Mouse (Mus musculus) CH12.LX (cell line): ENCODE data around the gene Olfml1. TPM values are rescaled to one million over a fixed set of nuclear protein-coding genes. Genes with fewer than 3 reads are reported as not detected.

ENCODE experiments used
- DNase-seq: peaks from one replicate; pipeline ENCODE4 v3.0.0-alpha.2; 2013; ENCODE audit errors: extremely low read depth
- H3K27ac ChIP-seq: 2 replicates; pipeline ENCODE4 v1.5.1; 2012; ENCODE audit warnings: low read depth, mild to moderate bottlenecking, control low read depth, moderate library complexity; ENCODE audit not compliant: insufficient read depth
- H3K27me3 ChIP-seq: replicated peaks from 2 replicates; pipeline ENCODE3; 2012; ENCODE audit warnings: inconsistent platforms
- H3K36me3 ChIP-seq, 2 experiments: replicated peaks in 1 of 2; 2 replicates each; pipeline versions ENCODE3 to v1.6.1; 2012; ENCODE audit warnings: inconsistent platforms in 1 of 2, low read length in 1 of 2, mild to moderate bottlenecking in 1 of 2, mixed read lengths in 1 of 2, moderate library complexity in 1 of 2; ENCODE audit not compliant: control insufficient read depth in 1 of 2, insufficient read depth in 1 of 2
- H3K4me1 ChIP-seq, 2 experiments: 2 replicates each; pipeline ENCODE4 v1.6.1; 2012; ENCODE audit warnings: inconsistent platforms in 1 of 2, moderate library complexity in 1 of 2; ENCODE audit not compliant: insufficient read depth in 2 of 2, control insufficient read depth in 1 of 2
- H3K4me2 ChIP-seq: 2 replicates; pipeline ENCODE4 v1.6.1; 2012; ENCODE audit warnings: low read depth, mild to moderate bottlenecking, control low read depth; ENCODE audit not compliant: poor library complexity, insufficient read depth, severe bottlenecking
- H3K4me3 ChIP-seq, 3 experiments: fragments of 150-350 bp in 1 of 3; sonication (generic) in 1 of 3; replicated peaks in 1 of 3; 2 replicates each; pipeline versions ENCODE3 to v1.5.1; 2011 to 2012; ENCODE audit warnings: low read depth in 2 of 3, low read length in 2 of 3, mild to moderate bottlenecking in 2 of 3, moderate library complexity in 2 of 3, control low read depth in 1 of 3, improper control_type of control experiment in 1 of 3, inconsistent platforms in 1 of 3, mixed read lengths in 1 of 3; ENCODE audit not compliant: poor library complexity in 1 of 3
- H3K79me2 ChIP-seq: replicated peaks from 2 replicates; pipeline ENCODE4 v1.6.1; 2012; ENCODE audit warnings: mild to moderate bottlenecking, moderate library complexity; ENCODE audit not compliant: control insufficient read depth, poor library complexity, insufficient read depth, severe bottlenecking; ENCODE audit errors: extremely low read depth
- H3K9ac ChIP-seq: 2 replicates; pipeline ENCODE4 v1.6.1; 2012; ENCODE audit warnings: low read depth, mild to moderate bottlenecking, control low read depth, moderate library complexity; ENCODE audit not compliant: insufficient read depth
- H3K9me3 ChIP-seq: replicated peaks from 2 replicates; pipeline ENCODE3; 2012; ENCODE audit warnings: low read length, inconsistent platforms, mixed read lengths
- E2F4 ChIP-seq: IDR thresholded peaks from 2 replicates; pipeline ENCODE4 v1.6.1; 2011; ENCODE audit warnings: low read depth, low read length, improper control_type of control experiment; ENCODE audit not compliant: insufficient replicate concordance
- ETS1 ChIP-seq: conservative IDR thresholded peaks from 2 replicates; pipeline ENCODE4 v1.6.1; 2012; ENCODE audit warnings: low read depth, mild to moderate bottlenecking, inconsistent platforms, low read length, improper control_type of control experiment, moderate library complexity
- GABPA ChIP-seq: IDR thresholded peaks from 2 replicates; pipeline ENCODE4 v1.6.1; 2012; ENCODE audit warnings: low read depth, low read length, improper control_type of control experiment, inconsistent platforms; ENCODE audit not compliant: insufficient replicate concordance
- HCFC1 ChIP-seq: IDR thresholded peaks from 2 replicates; pipeline ENCODE4 v1.6.1; 2012; ENCODE audit warnings: low read depth, mild to moderate bottlenecking, inconsistent platforms, low read length, improper control_type of control experiment
- JUN ChIP-seq: IDR thresholded peaks from 2 replicates; pipeline ENCODE4 v1.6.1; 2011; ENCODE audit warnings: low read depth, mild to moderate bottlenecking, low read length, improper control_type of control experiment, moderate library complexity; ENCODE audit not compliant: insufficient read depth
- JUND ChIP-seq: conservative IDR thresholded peaks from 2 replicates; pipeline ENCODE4 v1.6.1; 2011; ENCODE audit warnings: low read depth, low read length, improper control_type of control experiment
- KAT2A ChIP-seq: IDR thresholded peaks from 2 replicates; pipeline ENCODE4 v1.6.1; 2012; ENCODE audit warnings: low read length, improper control_type of control experiment, inconsistent platforms; ENCODE audit not compliant: insufficient replicate concordance
- MAX ChIP-seq: IDR thresholded peaks from 2 replicates; pipeline ENCODE4 v1.6.1; 2011; ENCODE audit warnings: low read length, improper control_type of control experiment
- MAZ ChIP-seq: IDR thresholded peaks from 2 replicates; pipeline ENCODE4 v1.6.1; 2012; ENCODE audit warnings: low read depth, mild to moderate bottlenecking, inconsistent platforms, low read length, improper control_type of control experiment, moderate library complexity
- MEF2A ChIP-seq: IDR thresholded peaks from 2 replicates; pipeline ENCODE4 v1.6.1; 2014; ENCODE audit warnings: low read depth, mild to moderate bottlenecking, inconsistent platforms, low read length, improper control_type of control experiment, borderline replicate concordance
- MXI1 ChIP-seq: IDR thresholded peaks from 2 replicates; pipeline ENCODE4 v1.6.1; 2011; ENCODE audit warnings: mild to moderate bottlenecking, low read depth, low read length, improper control_type of control experiment
- MYC ChIP-seq: IDR thresholded peaks from 2 replicates; pipeline ENCODE4 v1.6.1; 2011; ENCODE audit warnings: low read depth, mild to moderate bottlenecking, improper control_type of control experiment, low read length
- NELFE ChIP-seq: IDR thresholded peaks from 2 replicates; pipeline ENCODE4 v1.6.1; 2011; ENCODE audit warnings: low read depth, low read length, improper control_type of control experiment
- PAX5 ChIP-seq: IDR thresholded peaks from 2 replicates; pipeline ENCODE4 v1.6.1; 2012; ENCODE audit warnings: low read length, inconsistent platforms, mixed read lengths
- POLR2AphosphoS2 ChIP-seq: IDR thresholded peaks from 2 replicates; pipeline ENCODE4 v1.6.1; 2011; ENCODE audit warnings: low read depth, low read length, improper control_type of control experiment
- RAD21 ChIP-seq: IDR thresholded peaks from 2 replicates; pipeline ENCODE4 v1.6.1; 2011; ENCODE audit warnings: low read depth, mild to moderate bottlenecking, low read length, improper control_type of control experiment, moderate library complexity
- SIN3A ChIP-seq: IDR thresholded peaks from 2 replicates; pipeline ENCODE4 v1.6.1; 2012; ENCODE audit warnings: low read length, improper control_type of control experiment, inconsistent platforms
- SMC3 ChIP-seq: IDR thresholded peaks from 2 replicates; pipeline ENCODE4 v1.6.1; 2011; ENCODE audit warnings: low read depth, low read length, improper control_type of control experiment
- TBP ChIP-seq: conservative IDR thresholded peaks from 2 replicates; pipeline ENCODE4 v1.6.1; 2011; ENCODE audit warnings: low read depth, low read length, improper control_type of control experiment
- TCF12 ChIP-seq: IDR thresholded peaks from 2 replicates; pipeline ENCODE4 v1.6.1; 2014; ENCODE audit warnings: low read depth, mild to moderate bottlenecking, inconsistent platforms, low read length, improper control_type of control experiment
- ZC3H11A ChIP-seq: IDR thresholded peaks from 2 replicates; pipeline ENCODE4 v1.6.1; 2012; ENCODE audit warnings: low read depth, mild to moderate bottlenecking, inconsistent platforms, low read length, improper control_type of control experiment
- ZKSCAN1 ChIP-seq: IDR thresholded peaks from 2 replicates; pipeline ENCODE4 v1.6.1; 2012; ENCODE audit warnings: low read depth, inconsistent platforms, low read length, improper control_type of control experiment, borderline replicate concordance
- dilution Hi-C: fragments of 300-500 bp; cut with MboI; formaldehyde crosslinking; loops from 2 replicates; pipeline ENCODE4 v1.14.3; 2020; ENCODE audit warnings: low sequenced_read_pairs; ENCODE audit not compliant: extremely low pct_unique_long_range_greater_than_20kb, extremely low pct_ligation_motif_present
- in situ Hi-C: fragments of 300-500 bp; cut with MboI; formaldehyde crosslinking; loops from 3 replicates; pipeline ENCODE4 v1.14.3; 2019; ENCODE audit warnings: low sequenced_read_pairs, low pct_ligation_motif_present, low pct_unique_long_range_greater_than_20kb, mixed read lengths
- polyA plus RNA-seq: library from polyadenylated mRNA; unstranded; fragments of >175 nt; gene quantifications from 2 replicates; pipeline ENCODE4 v1.2.1, GENCODE M21; 2012; ENCODE audit warnings: low read depth; ENCODE audit not compliant: insufficient read length
- total RNA-seq, 2 experiments: library from RNA; depleted of rRNA; stranded (reverse); fragments of 300-350 nt in 1 of 2; fragments of >200 nt in 1 of 2; gene quantifications; 2 replicates each; pipeline ENCODE4 v1.2.3; 2012 to 2014

The Olfml1 gene
- total and polyA plus RNA-seq, 3 experiments = not detected

- in situ Hi-C loops (no loop called here), dilution Hi-C loops (no loop called here)
- H3K4me2 ChIP-seq = no peak overlapping the region
- no peak overlapping the region for H3K4me3 ChIP-seq
- no peak overlapping the region for H3K27ac ChIP-seq
- TF ChIP-seq GABPA (no peak), MYC (no peak), ZKSCAN1 (no peak), HCFC1 (no peak), ZC3H11A (no peak), SIN3A (no peak), JUN (no peak), E2F4 (no peak), MEF2A (no peak), JUND (no peak), RAD21 (no peak), SMC3 (no peak), MAZ (no peak), KAT2A (no peak), NELFE (no peak), ETS1 (no peak), TCF12 (no peak)
- H3K9ac ChIP-seq = no peak overlapping the region
- no peak for DNase-seq
- H3K36me3 ChIP-seq = no peaks in the 10 kb centered on the region
- H3K4me1 ChIP-seq = no peaks in the 10 kb centered on the region
- no peaks in the 10 kb centered on the region for H3K27me3 ChIP-seq
- H3K9me3 ChIP-seq = no peaks in the 10 kb centered on the region
- no peaks in the 10 kb centered on the region for H3K79me2 ChIP-seq
Observed at GRCm38 (mm10) chr7:107561584-107561983, 5.7 kb upstream of the Olfml1 start.

GRCm38 (mm10) chr7:107563727-107564126 is 3.5 kb upstream of the Olfml1 start:
- no peak overlapping the region for H3K9ac ChIP-seq
- H3K79me2 ChIP-seq = no peaks in the 10 kb centered on the region
- no peaks in the 10 kb centered on the region for H3K27me3 ChIP-seq
- no peak for DNase-seq
- H3K4me3 ChIP-seq = no peak overlapping the region
- in situ Hi-C loops (no loop called here), dilution Hi-C loops (no loop called here)
- no peak overlapping the region for H3K27ac ChIP-seq
- no peaks in the 10 kb centered on the region for H3K4me1 ChIP-seq
- no peaks in the 10 kb centered on the region for H3K9me3 ChIP-seq
- H3K4me2 ChIP-seq = no peak overlapping the region
- TF ChIP-seq MAX (no peak), POLR2AphosphoS2 (no peak), ZC3H11A (no peak), MXI1 (no peak), PAX5 (no peak), TBP (no peak), RAD21 (no peak)
- H3K36me3 ChIP-seq = no peaks in the 10 kb centered on the region
